Mouse (Mus musculus) limb, embryonic 14.5 days (tissue): ENCODE data around the gene Cend1. TPM values are rescaled to one million over a fixed set of nuclear protein-coding genes. Genes with fewer than 3 reads are reported as not detected.

Experiments
- ATAC-seq: fragments of 200-750 bp; cut with Nextera tagmentation; 2 replicates; pipeline ENCODE4 v1.8.0; 2017; ENCODE audit warnings: low read depth, moderate number of reproducible peaks, moderate TSS enrichment; ENCODE audit not compliant: low FRiP score
- DNase-seq: peaks from one replicate; pipeline ENCODE4 v3.0.0-alpha.2; 2015; ENCODE audit warnings: low spot score
- H3K27ac ChIP-seq: fragments of 300-500 bp; sonication (generic); replicated peaks from 2 replicates; pipeline ENCODE4 v1.5.1; 2014; ENCODE audit warnings: low read depth, mild to moderate bottlenecking, low read length, moderate library complexity, mixed read lengths
- H3K27me3 ChIP-seq: fragments of 300-500 bp; sonication (generic); 2 replicates; pipeline ENCODE4 v1.6.1; 2014; ENCODE audit warnings: low read length, mixed read lengths; ENCODE audit not compliant: control insufficient read depth, insufficient read depth
- H3K36me3 ChIP-seq: fragments of 300-500 bp; sonication (generic); 2 replicates; pipeline ENCODE4 v1.6.1; 2014; ENCODE audit warnings: mild to moderate bottlenecking, low read length, moderate library complexity, mixed read lengths; ENCODE audit not compliant: control insufficient read depth, insufficient read depth
- H3K4me1 ChIP-seq: fragments of 300-500 bp; sonication (generic); 2 replicates; pipeline ENCODE4 v1.6.1; 2014; ENCODE audit warnings: antibody characterized with exemption, low read length, mixed read lengths; ENCODE audit not compliant: control insufficient read depth, insufficient read depth
- H3K4me2 ChIP-seq: fragments of 300-500 bp; sonication (generic); replicated peaks from 2 replicates; pipeline ENCODE4 v1.6.1; 2014; ENCODE audit warnings: low read depth, mild to moderate bottlenecking, low read length, moderate library complexity; ENCODE audit not compliant: severe bottlenecking
- H3K4me3 ChIP-seq: fragments of 300-500 bp; sonication (generic); replicated peaks from 2 replicates; pipeline ENCODE4 v1.5.1; 2014; ENCODE audit warnings: low read length
- H3K9ac ChIP-seq: fragments of 300-500 bp; sonication (generic); 2 replicates; pipeline ENCODE4 v1.6.1; 2014; ENCODE audit warnings: mild to moderate bottlenecking, low read depth, low read length, moderate library complexity; ENCODE audit not compliant: severe bottlenecking
- H3K9me3 ChIP-seq: fragments of 300-500 bp; sonication (generic); 2 replicates; pipeline ENCODE4 v1.6.1; 2016; ENCODE audit warnings: low read length; ENCODE audit not compliant: control insufficient read depth
- POLR2A ChIP-seq: fragments of 200-500 bp; IDR thresholded peaks from 2 replicates; pipeline ENCODE4 v1.8.0; 2012; ENCODE audit warnings: inconsistent platforms, mild to moderate bottlenecking, moderate library complexity, borderline replicate concordance; ENCODE audit not compliant: insufficient read depth, insufficient read length; ENCODE audit errors: extremely low read depth
- WGBS: fragments of 180-500 bp; shearing (Covaris S2); extraction: QIAGEN DNeasy Blood & Tissue Kit; methylation state at CpG from one replicate; pipeline ENCODE4 v1.1.7; 2014; 5-methylcytosine and 5-hydroxymethylcytosine counted together
- polyA plus RNA-seq, 2 experiments: library from polyadenylated mRNA; depleted of rRNA in 1 of 2; stranded (reverse) in 1 of 2; unstranded in 1 of 2; fragments of >200 nt; fragmentation: Nextera tagmentation in 1 of 2; extraction: Ambion mirVana in 1 of 2; gene quantifications; 2 replicates each; pipeline versions ENCODE4 v1.2.1 to v1.2.3; 2012 to 2014

Gene Cend1
- polyA plus RNA-seq, 2 experiments = 0.66 to 1.8 TPM

DNA sequence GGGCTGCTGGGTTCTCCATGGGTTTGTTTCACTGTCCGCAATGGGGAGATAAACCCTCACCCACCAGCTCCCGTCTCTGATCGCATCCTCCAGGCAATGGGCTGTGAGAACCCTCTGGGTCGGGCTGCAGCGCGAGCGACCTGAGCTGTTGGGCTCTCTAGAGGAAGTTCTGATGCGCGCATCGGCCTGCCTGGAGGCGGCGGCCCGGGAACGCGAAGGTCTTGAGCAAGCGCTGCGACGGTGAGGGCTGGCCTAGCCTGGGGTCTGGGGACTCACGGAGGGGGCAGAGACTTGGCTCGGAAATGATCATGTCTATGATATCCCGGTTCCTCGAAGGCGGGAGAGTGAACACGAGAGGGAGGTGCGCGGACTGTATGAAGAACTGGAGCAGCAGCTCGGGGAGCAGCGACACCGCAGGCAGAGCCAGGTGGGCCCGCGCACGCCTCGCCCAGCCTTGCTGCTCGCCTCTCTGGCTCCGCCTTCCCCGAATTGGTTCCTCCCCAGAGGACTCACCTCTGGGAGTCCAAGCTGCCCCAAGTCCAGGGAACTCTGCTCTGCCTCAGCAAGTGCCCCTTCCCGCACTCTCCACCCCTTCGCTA is 35.4 kb upstream of the Cend1 start:
- DNase-seq (no peak), ATAC-seq (no peak)
- Histone ChIP-seq H3K9me3 (no peaks in the 10 kb centered on the region), H3K27ac (no peak overlapping the region), H3K27me3 (peaks cover 46% of the 10 kb centered on the region), H3K4me3 (peak overlapping the region; percentile 26), H3K4me2 (peak overlapping the region; percentile 48), H3K9ac (0 out of 2 replicates have a peak overlapping the region, but pooled peaks have one; percentile 31), H3K36me3 (peaks cover 9% of the 10 kb centered on the region), H3K4me1 (peaks cover 48% of the 10 kb centered on the region)
- no peak for TF ChIP-seq POLR2A
- WGBS = 12% methylated on average over 36 of the region's 38 CpGs

DNA sequence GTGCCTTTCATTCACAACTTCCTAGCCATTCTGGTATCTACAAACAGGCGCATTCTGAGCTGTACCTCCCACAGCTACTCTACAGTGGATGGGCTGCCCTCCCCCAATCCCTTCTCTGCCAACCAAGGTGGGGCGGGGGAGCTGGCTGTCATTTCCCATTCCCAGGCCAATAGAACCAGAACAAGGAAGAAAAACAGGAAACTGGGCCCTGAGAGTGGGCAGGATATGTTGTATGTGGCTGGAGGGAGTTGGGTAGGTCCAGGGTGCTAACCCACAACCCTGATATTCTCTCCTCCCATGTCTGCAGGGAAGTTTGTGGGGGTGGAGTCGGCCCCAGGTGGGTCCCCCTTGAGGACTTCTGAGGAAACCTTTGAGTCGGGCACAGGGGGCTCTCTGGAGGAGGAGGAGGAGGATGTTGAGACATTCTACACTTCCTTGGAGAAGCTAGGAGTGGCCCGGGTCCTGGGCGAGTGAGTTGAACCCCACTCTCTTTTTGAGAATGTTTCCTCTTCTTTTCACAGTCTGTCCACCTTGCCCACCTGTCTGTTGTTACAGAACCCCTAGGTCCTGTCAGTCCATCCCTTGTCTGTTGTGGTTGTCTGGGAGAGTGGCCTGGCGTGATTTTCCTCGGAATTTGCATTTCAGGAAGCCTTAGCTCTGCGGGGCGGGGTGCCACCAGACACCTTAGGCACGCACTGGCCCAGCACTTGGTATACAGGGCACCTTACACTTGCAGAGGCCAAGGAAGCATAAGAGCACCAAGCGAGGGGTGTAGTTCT is 34.7 kb upstream of the Cend1 start:
- DNase-seq (no peak), ATAC-seq (no peak)
- Histone ChIP-seq H3K27ac (no peak overlapping the region), H3K36me3 (peaks cover 3% of the 10 kb centered on the region), H3K4me1 (peaks cover 43% of the 10 kb centered on the region), H3K4me3 (peak overlapping the region; percentile 26), H3K27me3 (peaks cover 46% of the 10 kb centered on the region), H3K9ac (no peak overlapping the region), H3K4me2 (peak overlapping the region; percentile 48), H3K9me3 (no peaks in the 10 kb centered on the region)
- WGBS = 31% methylated on average over 12 of the region's 12 CpGs
- TF ChIP-seq POLR2A = no peak

DNA sequence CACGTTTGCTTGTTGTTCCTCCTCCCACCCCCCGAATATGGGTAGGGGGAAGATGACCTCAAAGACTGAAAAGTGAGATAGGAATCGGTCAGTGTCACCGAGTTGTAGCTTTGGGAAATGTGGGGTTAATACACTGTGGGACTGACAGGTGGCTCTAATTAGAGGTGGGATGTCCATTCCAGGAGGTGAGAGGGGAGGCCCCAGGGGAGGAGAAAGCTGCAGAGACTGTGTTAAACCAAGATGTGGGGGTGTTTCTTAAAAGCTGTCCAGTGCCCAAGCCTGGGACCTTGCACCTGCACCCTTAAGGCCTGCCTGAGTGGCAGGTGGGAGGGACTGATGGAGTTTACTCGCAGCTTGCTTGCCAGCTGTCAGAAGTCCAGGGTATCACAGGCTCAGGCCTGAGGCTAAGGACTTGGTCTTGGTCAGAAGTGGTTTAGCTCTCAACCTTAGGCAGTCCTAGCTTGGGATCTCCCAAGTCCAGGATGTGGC is 33.1 kb upstream of the Cend1 start:
- Histone ChIP-seq H3K4me1 (peaks cover 31% of the 10 kb centered on the region), H3K9ac (no peak overlapping the region), H3K9me3 (no peaks in the 10 kb centered on the region), H3K4me2 (no peak overlapping the region; the same call in 1 of the 2 replicates), H3K36me3 (peaks cover 7% of the 10 kb centered on the region), H3K27ac (no peak overlapping the region), H3K27me3 (peaks cover 46% of the 10 kb centered on the region), H3K4me3 (peak overlapping the region; percentile 36)
- no peak for TF ChIP-seq POLR2A
- WGBS = 11% methylated on average over 5 of the region's 5 CpGs
- ATAC-seq (no peak), DNase-seq (no peak)

DNA sequence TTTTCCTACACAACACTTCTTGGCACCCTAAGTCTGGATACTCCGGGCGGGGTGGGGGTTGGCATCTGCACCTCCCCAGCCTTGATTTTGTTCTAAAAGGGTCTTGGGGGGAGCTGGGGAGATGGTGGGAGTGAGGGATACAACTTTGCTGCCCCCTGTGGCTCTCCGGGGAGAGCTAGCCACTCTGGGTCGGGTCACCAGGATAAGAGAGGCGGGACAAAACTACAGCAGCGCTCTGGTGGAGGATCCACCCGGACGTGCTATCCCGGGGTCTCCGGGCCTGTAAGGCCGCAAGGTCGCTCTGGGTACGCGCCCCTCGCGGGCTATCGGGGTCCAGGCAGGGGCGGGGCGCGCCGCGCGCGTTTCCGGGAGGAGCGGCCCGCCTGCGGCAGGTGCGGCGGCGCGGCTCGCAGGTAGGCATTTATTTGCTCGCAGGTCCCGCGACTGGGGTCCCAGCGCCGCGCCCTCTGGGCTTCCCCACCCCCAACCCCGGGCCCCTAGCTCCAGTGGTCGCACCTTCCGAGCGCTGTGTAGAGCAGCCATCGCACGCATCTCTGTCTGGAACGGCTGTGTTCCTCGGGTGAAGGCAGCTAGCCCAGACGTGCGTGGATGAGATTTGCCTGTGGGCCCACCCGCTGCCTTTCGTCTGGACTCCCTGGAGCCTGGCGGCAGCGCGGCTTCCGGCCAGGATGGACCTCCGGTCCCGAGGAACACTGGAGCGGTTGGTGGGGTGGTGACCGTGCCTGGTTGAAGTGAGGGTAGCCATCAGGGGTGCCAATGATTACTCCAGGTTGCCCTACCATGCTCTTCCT is 32.4 kb upstream of the Cend1 start:
- WGBS = 2% methylated on average over 36 of the region's 59 CpGs
- ATAC-seq (no peak), DNase-seq (no peak)
- H3K27ac ChIP-seq = no peak overlapping the region
- H3K4me2 ChIP-seq = peak overlapping the region; percentile 65
- H3K9me3 ChIP-seq = no peaks in the 10 kb centered on the region
- H3K4me3 ChIP-seq = peak overlapping the region; percentile 36
- peaks cover 7% of the 10 kb centered on the region for H3K36me3 ChIP-seq
- H3K4me1 ChIP-seq = peaks cover 28% of the 10 kb centered on the region
- H3K27me3 ChIP-seq = peaks cover 46% of the 10 kb centered on the region
- no peak for TF ChIP-seq POLR2A
- peak overlapping the region; percentile 22 for H3K9ac ChIP-seq
